Mouse (Mus musculus): ENCODE results near the gene C330007P06Rik. TPM values are rescaled to one million over a fixed set of nuclear protein-coding genes. Genes with fewer than 3 reads are reported as not detected.
A peak's percentile ranks its signal among the peaks of the same experiment; 100 is the strongest.

Gene C330007P06Rik
- polyA plus RNA-seq, 1 experiment from 2014 or later, result 32.6 TPM

DNA sequence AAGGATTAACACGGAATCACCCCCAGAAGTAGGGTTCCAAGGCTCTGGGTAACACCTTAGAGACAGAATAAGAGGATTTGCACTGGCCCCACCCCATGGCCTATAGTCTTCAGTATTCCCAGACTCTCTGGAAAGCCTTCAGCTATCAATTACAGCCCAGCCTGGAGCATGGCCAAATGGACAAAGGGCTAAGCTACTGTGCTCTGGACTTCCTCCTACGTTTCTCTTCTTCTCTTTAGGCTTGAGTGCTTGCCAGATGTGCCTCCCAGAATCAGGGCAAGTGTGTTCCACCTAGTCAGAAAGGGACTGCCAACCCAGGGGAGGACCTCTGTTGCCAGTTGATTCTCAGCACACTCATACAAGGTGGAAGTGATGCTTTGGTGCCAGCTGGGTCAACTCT is 48.9 kb downstream of the C330007P06Rik start:
- WGBS, result 63% methylated on average over 2 of the region's 2 CpGs
- no peaks in the 10 kb centered on the region for H3K9me3 ChIP-seq (replicated peaks)
- H3K4me1 ChIP-seq, result no peaks in the 10 kb centered on the region
- DNase-seq (ENCODE audit: low spot score), result no peak
- no peaks in the 10 kb centered on the region for H3K27me3 ChIP-seq (ENCODE audit: low read depth, poor library complexity, severe bottlenecking)
- no peak overlapping the region for H3K27ac ChIP-seq
- no peak overlapping the region for H3K4me3 ChIP-seq
- no peaks in the 10 kb centered on the region for H3K36me3 ChIP-seq

DNA sequence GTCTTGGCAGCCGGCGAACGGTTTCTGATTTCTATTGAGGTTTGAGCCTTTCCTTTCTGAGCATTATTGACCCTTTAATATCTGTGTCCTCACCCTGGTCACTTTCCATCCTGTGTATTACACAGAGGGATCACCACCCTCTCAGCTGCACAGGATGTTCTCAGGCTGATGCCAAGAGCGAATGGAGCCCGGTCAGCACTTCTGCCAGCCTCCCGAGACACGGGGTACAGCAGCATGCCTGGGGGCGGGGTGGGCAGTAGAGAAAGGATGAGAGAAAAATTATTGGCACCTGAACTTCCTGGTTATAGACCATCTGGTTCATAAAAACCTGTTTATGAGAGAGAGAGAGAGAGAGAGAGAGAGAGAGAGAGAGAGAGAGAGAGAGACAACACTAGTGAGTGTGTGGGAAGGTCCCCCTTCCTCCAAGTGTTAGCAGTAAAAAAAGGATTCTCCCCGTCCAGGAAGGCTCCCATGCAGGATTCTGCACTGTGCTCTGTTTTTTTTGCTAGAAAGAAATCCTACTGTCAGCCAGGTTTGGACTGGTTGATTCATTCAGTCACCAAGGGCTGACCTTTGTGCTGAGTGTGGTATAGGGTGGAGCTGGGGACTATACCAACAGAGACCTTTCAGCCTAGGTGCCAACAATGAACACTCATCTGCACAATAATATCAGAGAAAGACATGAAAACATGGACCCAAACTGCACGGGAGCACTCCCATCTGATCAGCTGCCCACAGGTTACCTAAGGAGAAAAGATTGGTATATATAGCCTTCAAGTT is 49.8 kb downstream of the C330007P06Rik start:
- Histone ChIP-seq H3K4me1 (no peaks in the 10 kb centered on the region), H3K4me3 (no peak overlapping the region), H3K27ac (no peak overlapping the region), H3K9me3 (replicated peaks) (no peaks in the 10 kb centered on the region), H3K27me3 (ENCODE audit: low read depth, poor library complexity, severe bottlenecking) (no peaks in the 10 kb centered on the region), H3K36me3 (no peaks in the 10 kb centered on the region)
- no peak for DNase-seq (ENCODE audit: low spot score)
- 91% methylated on average over 10 of the region's 10 CpGs for WGBS

DNA sequence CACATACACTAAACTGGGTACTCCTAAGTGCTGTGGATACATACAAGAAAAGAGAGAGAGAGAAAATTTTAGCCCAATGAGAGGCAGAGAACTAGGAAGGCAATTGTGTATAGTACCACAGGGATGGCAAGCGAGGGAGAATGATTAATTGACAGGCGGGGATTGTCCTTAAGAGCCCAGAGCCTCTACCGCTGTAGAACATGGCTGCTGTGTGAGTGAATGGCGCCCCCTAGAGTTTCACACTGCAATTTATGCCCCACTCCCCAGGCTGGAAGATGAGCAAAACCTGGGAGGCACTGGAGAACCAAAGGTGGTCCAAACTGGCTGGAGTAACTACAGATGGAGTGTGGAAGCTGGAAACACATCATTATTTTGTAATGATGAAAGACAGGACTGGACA is 53.7 kb downstream of the C330007P06Rik start:
- no peaks in the 10 kb centered on the region for H3K27me3 ChIP-seq (ENCODE audit: low read depth, poor library complexity, severe bottlenecking)
- no peaks in the 10 kb centered on the region for H3K9me3 ChIP-seq (replicated peaks)
- 5% methylated on average over 4 of the region's 4 CpGs for WGBS
- no peak overlapping the region for H3K4me3 ChIP-seq
- no peaks in the 10 kb centered on the region for H3K36me3 ChIP-seq
- DNase-seq (ENCODE audit: low spot score), result peak; percentile 60
- peaks cover 8% of the 10 kb centered on the region for H3K4me1 ChIP-seq
- H3K27ac ChIP-seq, result no peak overlapping the region

DNA sequence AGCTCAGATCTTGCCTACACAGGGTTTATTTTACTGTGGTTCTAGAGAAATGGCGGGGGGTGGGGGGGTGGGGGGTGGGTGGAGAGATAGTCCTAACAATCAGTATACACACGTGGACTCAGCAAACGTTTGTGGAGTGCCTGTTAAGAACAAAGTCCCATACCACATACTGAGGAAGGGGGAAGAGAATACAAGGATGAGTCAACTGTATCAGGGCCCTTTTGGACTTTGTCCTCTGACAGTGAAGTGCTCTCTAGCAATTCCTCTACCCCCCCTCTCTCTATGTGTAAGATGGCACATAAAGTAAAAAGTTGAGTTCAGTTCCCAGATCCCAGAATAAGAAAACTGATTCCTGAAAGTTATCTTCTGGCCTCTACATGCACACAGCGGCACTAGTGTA is 54.3 kb downstream of the C330007P06Rik start:
- no peaks in the 10 kb centered on the region for H3K27me3 ChIP-seq (ENCODE audit: low read depth, poor library complexity, severe bottlenecking)
- H3K27ac ChIP-seq, result no peak overlapping the region
- WGBS, result 65% methylated on average over 3 of the region's 4 CpGs
- H3K4me3 ChIP-seq, result no peak overlapping the region
- DNase-seq (ENCODE audit: low spot score), result no peak
- peaks cover 8% of the 10 kb centered on the region for H3K4me1 ChIP-seq
- H3K36me3 ChIP-seq, result no peaks in the 10 kb centered on the region
- no peaks in the 10 kb centered on the region for H3K9me3 ChIP-seq (replicated peaks)

DNA sequence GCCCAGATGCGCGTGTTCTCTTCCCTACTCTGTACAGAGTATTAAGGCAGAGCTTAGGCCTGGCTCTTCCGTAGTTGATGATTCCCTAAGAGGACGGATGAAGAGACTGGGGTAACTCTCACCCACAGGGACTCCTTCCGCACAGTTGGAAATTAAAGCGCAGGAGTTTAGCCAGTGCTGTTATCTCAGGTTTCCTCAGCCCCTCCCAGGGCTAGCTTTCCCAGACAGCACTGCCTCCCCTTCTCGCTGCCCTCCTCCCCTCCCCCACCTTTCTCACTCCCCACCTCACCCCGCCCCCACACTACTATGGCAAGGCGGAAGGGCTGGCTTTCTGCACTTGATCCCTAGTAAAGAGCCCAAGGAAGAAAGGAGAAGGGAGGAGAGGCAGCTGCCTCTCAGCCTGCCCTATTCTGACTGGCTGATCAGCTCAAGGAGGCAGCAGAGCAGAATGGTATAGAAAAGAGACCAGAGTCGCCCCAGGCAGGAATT is 56.9 kb downstream of the C330007P06Rik start:
- no peaks in the 10 kb centered on the region for H3K9me3 ChIP-seq (replicated peaks)
- H3K4me3 ChIP-seq, result peak overlapping the region; percentile 36
- 3% methylated on average over 7 of the region's 10 CpGs for WGBS
- H3K27ac ChIP-seq, result peak overlapping the region; percentile 82
- H3K27me3 ChIP-seq (ENCODE audit: low read depth, poor library complexity, severe bottlenecking), result no peaks in the 10 kb centered on the region
- no peaks in the 10 kb centered on the region for H3K36me3 ChIP-seq
- peak; percentile 70 for DNase-seq (ENCODE audit: low spot score)
- peaks cover 8% of the 10 kb centered on the region for H3K4me1 ChIP-seq

DNA sequence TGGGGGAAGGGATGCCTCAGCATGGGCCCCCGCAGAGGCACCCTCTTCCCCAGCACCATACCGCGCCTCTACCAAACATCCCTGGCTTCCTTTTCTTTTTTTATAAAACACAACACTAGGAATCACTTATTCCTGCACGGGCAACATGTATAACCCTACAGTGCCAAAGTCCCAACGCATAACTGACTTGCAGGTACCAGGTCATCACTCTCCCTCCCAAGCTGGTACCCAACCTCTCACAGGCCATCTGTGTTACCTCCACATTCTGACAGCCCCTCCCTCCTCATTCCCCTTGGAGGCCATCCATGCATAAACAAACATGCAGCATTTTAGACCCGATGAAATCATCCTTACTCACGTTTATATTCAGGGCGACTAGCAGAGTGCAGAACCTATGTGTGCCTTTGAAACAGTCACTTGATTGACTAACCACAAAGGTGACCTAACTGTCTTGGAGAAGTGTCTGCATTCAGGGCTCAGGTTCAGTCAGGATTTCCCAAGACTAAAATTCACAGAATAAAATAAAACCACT is 57.5 kb downstream of the C330007P06Rik start:
- no peaks in the 10 kb centered on the region for H3K27me3 ChIP-seq (ENCODE audit: low read depth, poor library complexity, severe bottlenecking)
- H3K9me3 ChIP-seq (replicated peaks), result no peaks in the 10 kb centered on the region
- DNase-seq (ENCODE audit: low spot score), result no peak
- H3K4me3 ChIP-seq, result peak overlapping the region; percentile 36
- H3K4me1 ChIP-seq, result peaks cover 8% of the 10 kb centered on the region
- H3K36me3 ChIP-seq, result no peaks in the 10 kb centered on the region
- H3K27ac ChIP-seq, result peak overlapping the region; percentile 82
- 29% methylated on average over 8 of the region's 8 CpGs for WGBS

DNA sequence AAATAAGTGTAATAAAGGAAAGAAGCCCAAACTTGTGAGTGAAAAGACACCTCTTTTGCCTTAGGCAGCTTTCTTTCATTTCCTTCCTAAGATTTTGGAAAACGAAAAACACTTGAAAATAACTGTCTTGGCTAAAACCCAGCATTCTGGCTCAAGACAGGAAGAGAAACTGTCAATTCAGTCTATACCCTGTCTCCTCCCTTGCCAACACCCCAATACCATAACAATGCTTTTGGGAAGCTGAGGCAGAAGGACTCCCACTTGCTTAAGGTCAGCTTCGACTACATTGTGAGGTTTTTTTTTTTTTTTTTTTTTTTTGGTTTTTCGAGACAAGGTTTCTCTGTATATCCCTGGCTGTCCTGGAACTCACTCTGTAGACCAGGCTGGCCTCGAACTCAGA is 58.5 kb downstream of the C330007P06Rik start:
- H3K4me1 ChIP-seq, result peaks cover 8% of the 10 kb centered on the region
- no peak for DNase-seq (ENCODE audit: low spot score)
- H3K4me3 ChIP-seq, result no peak overlapping the region
- no peak overlapping the region for H3K27ac ChIP-seq
- 71% methylated on average over 4 of the region's 4 CpGs for WGBS
- no peaks in the 10 kb centered on the region for H3K9me3 ChIP-seq (replicated peaks)
- no peaks in the 10 kb centered on the region for H3K27me3 ChIP-seq (ENCODE audit: low read depth, poor library complexity, severe bottlenecking)
- no peaks in the 10 kb centered on the region for H3K36me3 ChIP-seq

DNA sequence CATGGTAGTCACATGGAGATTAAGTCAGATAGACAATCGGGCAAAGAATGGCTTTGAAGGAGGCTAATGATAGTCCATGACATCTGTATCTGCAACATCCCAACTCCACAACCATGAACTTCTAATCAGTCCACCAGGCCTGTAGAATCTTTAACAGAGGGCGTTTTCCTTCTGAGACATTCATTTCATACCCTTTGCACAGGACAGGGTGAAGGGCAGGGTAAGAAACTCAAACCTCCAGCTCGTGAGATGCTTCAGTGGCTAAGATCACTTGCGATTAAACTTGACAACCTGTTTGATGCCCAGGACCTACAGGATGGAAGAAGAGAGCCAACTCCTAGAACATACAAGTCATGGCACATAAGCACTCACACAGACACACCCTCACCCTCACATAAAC is 58.9 kb downstream of the C330007P06Rik start:
- Histone ChIP-seq H3K27me3 (ENCODE audit: low read depth, poor library complexity, severe bottlenecking) (no peaks in the 10 kb centered on the region), H3K4me3 (no peak overlapping the region), H3K9me3 (replicated peaks) (no peaks in the 10 kb centered on the region), H3K36me3 (no peaks in the 10 kb centered on the region), H3K27ac (no peak overlapping the region), H3K4me1 (peaks cover 8% of the 10 kb centered on the region)
- no peak for DNase-seq (ENCODE audit: low spot score)
- WGBS, result 95% methylated on average over 4 of the region's 4 CpGs

DNA sequence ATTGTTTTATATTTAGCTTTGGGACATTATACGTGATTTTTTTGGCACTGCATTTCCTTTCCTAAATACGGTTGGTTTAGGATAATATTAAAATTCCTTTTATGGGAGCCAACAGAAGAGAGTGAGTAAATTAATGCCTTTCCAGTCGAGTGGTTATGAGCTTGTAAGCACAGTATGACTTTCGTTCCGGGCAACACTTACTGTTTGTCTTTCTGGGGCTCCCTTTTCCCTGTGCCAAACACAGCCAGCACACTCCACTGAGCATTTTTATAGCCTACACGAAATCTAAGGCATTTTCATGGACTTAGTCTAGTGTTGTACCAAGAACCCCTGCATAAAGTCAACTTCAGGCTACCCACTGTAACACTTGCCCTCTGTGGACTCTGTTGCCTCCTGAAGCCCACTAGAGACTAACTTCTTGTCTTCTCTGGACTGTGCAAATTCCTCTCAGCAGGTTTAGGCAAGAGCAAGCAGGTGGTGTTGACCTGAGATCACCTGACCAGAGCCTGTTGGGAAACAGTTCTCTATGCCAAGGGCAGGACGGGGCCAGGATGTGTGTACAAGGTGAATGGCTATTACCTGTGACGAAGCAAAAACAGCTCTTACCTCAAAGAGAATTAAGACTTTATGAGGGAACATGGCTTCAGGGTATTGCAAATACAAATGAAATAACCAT is 59.6 kb downstream of the C330007P06Rik start:
- 92% methylated on average over 8 of the region's 8 CpGs for WGBS
- Histone ChIP-seq H3K27me3 (ENCODE audit: low read depth, poor library complexity, severe bottlenecking) (no peaks in the 10 kb centered on the region), H3K4me3 (no peak overlapping the region), H3K27ac (no peak overlapping the region), H3K9me3 (replicated peaks) (no peaks in the 10 kb centered on the region), H3K36me3 (no peaks in the 10 kb centered on the region), H3K4me1 (peaks cover 8% of the 10 kb centered on the region)
- DNase-seq (ENCODE audit: low spot score), result no peak

DNA sequence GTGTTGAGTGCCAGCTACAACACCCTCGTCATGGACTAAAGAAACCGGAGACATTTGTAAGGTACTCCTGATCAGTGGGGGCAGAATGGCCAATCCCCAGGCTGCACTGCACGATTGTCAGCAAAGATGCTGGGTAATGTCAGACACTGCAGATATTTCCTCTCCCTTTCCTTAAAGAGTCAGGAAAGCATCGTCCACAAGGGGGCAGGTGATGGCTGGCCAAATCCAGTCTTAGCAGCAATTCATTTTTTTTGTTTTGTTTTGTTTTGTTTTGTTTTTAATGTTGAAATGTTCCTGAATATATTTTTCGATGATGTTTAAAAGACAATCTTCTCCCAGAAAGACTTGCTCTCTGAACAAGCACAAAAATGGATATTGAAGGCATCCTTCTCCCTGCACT is 62.5 kb downstream of the C330007P06Rik start:
- H3K9me3 ChIP-seq (replicated peaks), result no peaks in the 10 kb centered on the region
- H3K27ac ChIP-seq, result no peak overlapping the region
- no peak overlapping the region for H3K4me3 ChIP-seq
- 44% methylated on average over 5 of the region's 5 CpGs for WGBS
- peaks cover 11% of the 10 kb centered on the region for H3K4me1 ChIP-seq
- no peaks in the 10 kb centered on the region for H3K36me3 ChIP-seq
- H3K27me3 ChIP-seq (ENCODE audit: low read depth, poor library complexity, severe bottlenecking), result no peaks in the 10 kb centered on the region
- DNase-seq (ENCODE audit: low spot score), result no peak

DNA sequence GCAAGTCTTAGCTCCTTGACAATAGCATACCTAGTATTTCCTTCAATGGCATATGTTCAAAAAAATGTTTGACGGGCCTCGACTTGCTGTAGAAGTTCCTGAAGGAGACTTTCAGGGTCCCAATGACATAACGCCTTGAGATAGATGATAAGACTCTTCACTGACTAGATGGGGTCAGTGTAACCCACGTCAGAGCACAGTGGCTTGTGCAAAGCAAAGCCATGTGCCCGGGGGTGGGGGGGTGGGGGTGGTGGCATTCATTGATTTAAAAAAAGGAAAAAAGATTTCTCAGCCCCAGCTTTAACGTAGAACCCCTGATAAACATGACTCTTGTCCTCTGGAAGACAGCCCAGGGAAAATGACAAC is 65.6 kb downstream of the C330007P06Rik start:
- Histone ChIP-seq H3K27me3 (ENCODE audit: low read depth, poor library complexity, severe bottlenecking) (no peaks in the 10 kb centered on the region), H3K4me1 (peaks cover 15% of the 10 kb centered on the region), H3K9me3 (replicated peaks) (no peaks in the 10 kb centered on the region), H3K27ac (peak overlapping the region; percentile 81), H3K4me3 (peak overlapping the region; percentile 44), H3K36me3 (no peaks in the 10 kb centered on the region)
- DNase-seq (ENCODE audit: low spot score), result no peak
- 69% methylated on average over 6 of the region's 6 CpGs for WGBS

DNA sequence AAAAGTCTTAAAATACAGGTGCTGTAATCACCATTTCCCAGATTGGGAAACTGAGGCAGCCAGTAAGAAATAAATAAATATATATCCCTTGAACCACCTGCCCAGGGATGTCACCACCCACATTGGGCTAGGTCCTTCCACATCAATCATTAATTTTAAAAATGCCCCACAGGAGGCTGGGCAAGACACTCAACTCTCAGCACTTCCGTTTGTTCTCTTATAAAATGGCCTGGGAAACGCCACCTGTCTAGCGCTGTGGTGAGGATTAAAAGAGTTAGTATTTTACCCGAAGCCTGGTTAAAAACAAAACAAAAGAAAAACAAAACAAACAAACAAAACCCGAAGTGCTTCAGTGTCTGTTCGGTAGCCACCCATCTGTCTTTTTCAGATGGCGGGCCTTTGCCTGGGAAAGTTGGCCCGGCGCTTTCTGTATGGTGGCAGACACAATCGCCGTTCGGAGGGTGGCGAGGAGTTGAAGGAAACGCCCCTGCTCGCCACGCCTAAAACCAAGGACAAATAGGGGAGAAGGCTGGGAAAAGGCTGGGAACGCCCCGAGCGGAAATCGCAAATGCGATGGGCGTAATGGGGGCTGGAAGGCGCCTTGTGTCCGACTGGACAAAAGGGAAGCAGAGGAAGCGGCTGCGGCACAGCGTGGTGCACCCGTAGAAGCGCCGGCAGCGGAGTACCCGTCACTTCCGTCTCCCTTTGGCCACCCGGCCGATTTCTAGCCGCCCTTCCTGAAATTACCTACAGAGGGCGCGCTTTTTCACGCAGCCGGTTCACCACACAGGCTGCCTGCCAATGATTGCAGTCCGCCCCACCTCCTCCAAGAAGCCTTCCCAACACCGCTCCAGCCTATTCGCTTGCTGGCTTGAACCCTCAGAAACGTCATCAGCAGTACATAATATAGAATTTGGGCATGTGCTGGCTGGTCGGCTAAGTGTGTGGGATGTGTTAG is 66.3 kb downstream of the C330007P06Rik start:
- 10% methylated on average over 45 of the region's 45 CpGs for WGBS
- H3K4me3 ChIP-seq, result peak overlapping the region; percentile 44
- DNase-seq (ENCODE audit: low spot score), result peak; percentile 84
- no peaks in the 10 kb centered on the region for H3K27me3 ChIP-seq (ENCODE audit: low read depth, poor library complexity, severe bottlenecking)
- peaks cover 20% of the 10 kb centered on the region for H3K4me1 ChIP-seq
- H3K27ac ChIP-seq, result peak overlapping the region; percentile 81
- no peaks in the 10 kb centered on the region for H3K36me3 ChIP-seq
- H3K9me3 ChIP-seq (replicated peaks), result no peaks in the 10 kb centered on the region
